Mouse (Mus musculus): ENCODE measurements around the gene Vsnl1. TPM values are rescaled to one million over a fixed set of nuclear protein-coding genes. Genes with fewer than 3 reads are reported as not detected.

Gene Vsnl1
- total and polyA plus RNA-seq, 2 experiments, result not detected

DNA sequence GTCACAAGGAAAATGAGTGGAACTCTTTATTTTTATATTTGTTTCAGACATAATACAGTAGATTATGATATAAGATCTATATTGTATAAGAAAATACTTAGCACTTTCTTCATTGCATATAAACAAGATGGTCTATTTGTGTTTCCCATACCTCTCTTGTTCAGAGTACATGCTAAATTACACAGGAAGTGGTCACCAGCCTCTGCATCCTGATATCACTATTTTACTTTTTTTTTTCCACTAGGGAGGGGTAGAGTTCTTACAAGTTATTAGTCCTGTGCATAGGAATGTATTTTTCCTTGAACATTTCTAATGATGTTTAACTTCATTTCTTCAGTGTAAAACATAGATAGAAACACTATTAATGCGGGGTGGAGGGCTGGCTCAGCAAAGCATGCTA lies 135.6 kb downstream of the Vsnl1 start:
- no peak for TF ChIP-seq CTCF (IDR thresholded peaks at IDR 0.05; ENCODE audit: low read depth, low read length)
- no peak for TF ChIP-seq POLR2A (IDR thresholded peaks at IDR 0.05; ENCODE audit: extremely low read depth, insufficient read depth, low read length)
- no peak for DNase-seq (ENCODE audit: extremely low read depth, low read depth, low spot score)
- H3K36me3 ChIP-seq (ENCODE audit: control insufficient read depth, insufficient read depth, low read length), result peaks cover 37% of the 10 kb centered on the region
- no peak overlapping the region for H3K4me3 ChIP-seq (ENCODE audit: insufficient read depth, low read depth, low read length)
- H3K4me1 ChIP-seq (ENCODE audit: control insufficient read depth, insufficient read depth, low read length), result no peaks in the 10 kb centered on the region
- no peak overlapping the region for H3K27ac ChIP-seq (replicated peaks; ENCODE audit: insufficient read depth, low read depth, low read length)
- no peak overlapping the region for H3K9ac ChIP-seq (ENCODE audit: low read depth, low read length)
- 100% methylated on average over 1 of the region's 1 CpGs for WGBS
- H3K79me2 ChIP-seq (ENCODE audit: control insufficient read depth, insufficient read depth, low read length), result no peaks in the 10 kb centered on the region
- no peaks in the 10 kb centered on the region for H3K27me3 ChIP-seq (ENCODE audit: control insufficient read depth, insufficient read depth, low read length)

DNA sequence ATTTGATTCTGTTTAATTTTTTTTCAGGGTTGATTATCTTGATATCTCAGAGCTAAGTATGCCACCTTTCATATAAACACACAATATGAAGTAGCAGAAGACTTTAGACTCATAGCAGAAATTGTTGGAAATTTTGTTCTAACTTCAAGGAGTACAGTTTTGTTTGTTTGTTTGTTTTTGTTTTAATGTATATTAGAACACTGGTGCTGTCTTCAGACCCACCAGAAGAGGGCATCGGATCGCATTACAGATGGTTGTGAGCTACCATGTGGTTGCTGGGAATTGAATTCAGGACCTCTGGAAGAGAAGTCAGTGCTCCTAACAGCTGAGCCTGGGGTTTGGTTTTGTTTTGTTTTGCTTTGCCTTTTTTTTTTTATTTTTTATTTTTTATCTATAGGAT lies 150.0 kb downstream of the Vsnl1 start:
- Histone ChIP-seq H3K36me3 (ENCODE audit: control insufficient read depth, insufficient read depth, low read length) (peaks cover 60% of the 10 kb centered on the region), H3K4me3 (ENCODE audit: insufficient read depth, low read depth, low read length) (no peak overlapping the region), H3K79me2 (ENCODE audit: control insufficient read depth, insufficient read depth, low read length) (no peaks in the 10 kb centered on the region), H3K27ac (replicated peaks; ENCODE audit: insufficient read depth, low read depth, low read length) (no peak overlapping the region), H3K4me1 (ENCODE audit: control insufficient read depth, insufficient read depth, low read length) (no peaks in the 10 kb centered on the region), H3K27me3 (ENCODE audit: control insufficient read depth, insufficient read depth, low read length) (no peaks in the 10 kb centered on the region), H3K9ac (ENCODE audit: low read depth, low read length) (no peak overlapping the region)
- TF ChIP-seq CTCF (IDR thresholded peaks at IDR 0.05; ENCODE audit: low read depth, low read length), result no peak
- TF ChIP-seq POLR2A (IDR thresholded peaks at IDR 0.05; ENCODE audit: extremely low read depth, insufficient read depth, low read length), result no peak
- WGBS, result 91% methylated on average over 2 of the region's 2 CpGs
- no peak for DNase-seq (ENCODE audit: extremely low read depth, low read depth, low spot score)

DNA sequence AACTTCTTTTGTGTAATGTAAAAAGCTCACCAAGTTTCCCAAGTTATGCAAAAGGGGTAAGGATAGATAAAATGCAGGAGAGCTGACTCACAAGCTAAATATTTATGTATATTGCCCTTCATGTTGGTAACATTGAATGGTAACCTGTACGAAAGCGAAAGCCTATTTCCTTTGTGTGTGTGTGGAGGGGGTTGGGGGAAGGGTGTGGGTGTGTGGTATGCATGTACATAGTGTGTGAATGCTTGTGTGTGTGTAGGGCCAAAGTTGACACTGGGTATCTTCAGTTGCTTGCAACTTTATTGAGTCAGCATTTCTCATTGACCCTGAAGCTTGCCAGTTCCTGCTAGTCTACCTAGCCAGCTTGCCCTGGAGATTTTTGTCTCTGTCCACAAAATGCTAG lies 154.8 kb downstream of the Vsnl1 start:
- no peak overlapping the region for H3K27ac ChIP-seq (replicated peaks; ENCODE audit: insufficient read depth, low read depth, low read length)
- 96% methylated on average over 2 of the region's 2 CpGs for WGBS
- H3K4me1 ChIP-seq (ENCODE audit: control insufficient read depth, insufficient read depth, low read length), result no peaks in the 10 kb centered on the region
- TF ChIP-seq CTCF (IDR thresholded peaks at IDR 0.05; ENCODE audit: low read depth, low read length), result no peak
- no peak for TF ChIP-seq POLR2A (IDR thresholded peaks at IDR 0.05; ENCODE audit: extremely low read depth, insufficient read depth, low read length)
- no peak overlapping the region for H3K9ac ChIP-seq (ENCODE audit: low read depth, low read length)
- no peaks in the 10 kb centered on the region for H3K79me2 ChIP-seq (ENCODE audit: control insufficient read depth, insufficient read depth, low read length)
- H3K4me3 ChIP-seq (ENCODE audit: insufficient read depth, low read depth, low read length), result no peak overlapping the region
- no peak for DNase-seq (ENCODE audit: extremely low read depth, low read depth, low spot score)
- no peaks in the 10 kb centered on the region for H3K27me3 ChIP-seq (ENCODE audit: control insufficient read depth, insufficient read depth, low read length)
- H3K36me3 ChIP-seq (ENCODE audit: control insufficient read depth, insufficient read depth, low read length), result peaks cover 59% of the 10 kb centered on the region

DNA sequence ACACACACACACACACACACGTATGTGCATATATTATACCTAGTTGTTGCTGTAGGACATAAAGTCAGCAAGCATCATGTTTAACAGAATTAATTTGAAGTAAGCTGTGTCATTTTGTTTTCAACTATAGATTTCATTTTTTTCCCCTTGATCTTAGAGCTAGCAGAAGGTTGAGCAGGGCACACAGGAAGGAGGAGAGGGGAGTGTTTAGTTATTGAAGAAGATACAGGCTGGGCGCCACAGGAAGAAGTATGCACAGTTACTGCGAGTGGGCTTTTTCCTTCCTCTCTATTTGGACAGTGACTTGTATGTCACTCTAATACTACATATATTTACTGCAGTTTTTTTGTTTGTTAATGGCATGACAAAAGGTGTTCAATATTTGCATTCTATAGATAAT lies 156.5 kb downstream of the Vsnl1 start:
- H3K4me1 ChIP-seq (ENCODE audit: control insufficient read depth, insufficient read depth, low read length), result no peaks in the 10 kb centered on the region
- DNase-seq (ENCODE audit: extremely low read depth, low read depth, low spot score), result no peak
- no peaks in the 10 kb centered on the region for H3K79me2 ChIP-seq (ENCODE audit: control insufficient read depth, insufficient read depth, low read length)
- no peak overlapping the region for H3K4me3 ChIP-seq (ENCODE audit: insufficient read depth, low read depth, low read length)
- WGBS, result 89% methylated on average over 3 of the region's 3 CpGs
- peaks cover 51% of the 10 kb centered on the region for H3K36me3 ChIP-seq (ENCODE audit: control insufficient read depth, insufficient read depth, low read length)
- H3K27ac ChIP-seq (replicated peaks; ENCODE audit: insufficient read depth, low read depth, low read length), result no peak overlapping the region
- no peak overlapping the region for H3K9ac ChIP-seq (ENCODE audit: low read depth, low read length)
- no peaks in the 10 kb centered on the region for H3K27me3 ChIP-seq (ENCODE audit: control insufficient read depth, insufficient read depth, low read length)
- TF ChIP-seq POLR2A (IDR thresholded peaks at IDR 0.05; ENCODE audit: extremely low read depth, insufficient read depth, low read length) (no peak), CTCF (IDR thresholded peaks at IDR 0.05; ENCODE audit: low read depth, low read length) (no peak)

DNA sequence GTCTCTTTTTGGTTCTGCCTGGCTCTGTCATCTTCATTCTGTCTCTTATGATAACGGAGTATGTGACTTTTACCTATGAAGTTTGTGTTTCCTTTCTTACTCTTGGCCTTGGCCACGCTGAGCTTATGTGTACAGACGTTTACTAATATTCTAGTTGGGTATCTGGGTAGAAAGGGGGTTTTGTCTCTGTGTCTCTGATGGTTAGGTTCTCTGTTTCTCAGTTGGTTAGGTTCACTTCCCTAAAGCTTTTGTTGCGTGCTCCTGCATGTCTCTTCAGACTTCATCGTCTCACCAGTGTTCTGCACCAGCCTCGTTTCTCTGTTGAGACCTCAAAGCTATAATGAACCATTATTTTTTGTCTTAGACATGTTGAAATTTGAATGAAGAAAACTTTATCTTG lies 159.2 kb downstream of the Vsnl1 start:
- DNase-seq (ENCODE audit: extremely low read depth, low read depth, low spot score), result no peak
- H3K27ac ChIP-seq (replicated peaks; ENCODE audit: insufficient read depth, low read depth, low read length), result no peak overlapping the region
- 89% methylated on average over 6 of the region's 6 CpGs for WGBS

DNA sequence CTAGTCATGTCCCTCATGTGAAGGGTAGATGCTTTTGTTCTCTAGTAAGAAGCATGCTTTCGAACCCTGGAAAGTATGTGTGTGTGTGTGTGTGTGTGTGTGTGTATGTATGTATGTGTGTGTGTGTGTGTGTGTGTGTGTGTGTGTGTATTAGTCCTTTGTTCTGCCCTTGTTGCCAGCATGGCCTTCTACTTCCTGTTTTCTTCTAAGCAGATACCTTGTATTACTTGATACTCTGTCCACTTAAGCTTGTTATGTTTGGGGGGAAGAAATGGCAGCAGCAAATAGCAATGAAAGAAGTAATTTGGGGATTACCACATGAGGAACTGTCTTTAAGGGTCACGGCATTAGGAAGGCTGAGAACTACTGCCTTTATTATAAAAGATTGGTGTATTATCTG lies 159.8 kb downstream of the Vsnl1 start:
- Histone ChIP-seq H3K4me1 (ENCODE audit: control insufficient read depth, insufficient read depth, low read length) (no peaks in the 10 kb centered on the region), H3K79me2 (ENCODE audit: control insufficient read depth, insufficient read depth, low read length) (no peaks in the 10 kb centered on the region), H3K9ac (ENCODE audit: low read depth, low read length) (no peak overlapping the region), H3K36me3 (ENCODE audit: control insufficient read depth, insufficient read depth, low read length) (peaks cover 54% of the 10 kb centered on the region), H3K27ac (replicated peaks; ENCODE audit: insufficient read depth, low read depth, low read length) (no peak overlapping the region), H3K4me3 (ENCODE audit: insufficient read depth, low read depth, low read length) (no peak overlapping the region), H3K27me3 (ENCODE audit: control insufficient read depth, insufficient read depth, low read length) (no peaks in the 10 kb centered on the region)
- no peak for DNase-seq (ENCODE audit: extremely low read depth, low read depth, low spot score)
- 97% methylated on average over 2 of the region's 2 CpGs for WGBS
- TF ChIP-seq POLR2A (IDR thresholded peaks at IDR 0.05; ENCODE audit: extremely low read depth, insufficient read depth, low read length) (no peak), CTCF (IDR thresholded peaks at IDR 0.05; ENCODE audit: low read depth, low read length) (no peak)

More for the DNA sequence above, 159.2 kb downstream of the Vsnl1 start:
- Histone ChIP-seq H3K4me1 (ENCODE audit: control insufficient read depth, insufficient read depth, low read length) (no peaks in the 10 kb centered on the region), H3K4me3 (ENCODE audit: insufficient read depth, low read depth, low read length) (no peak overlapping the region), H3K9ac (ENCODE audit: low read depth, low read length) (no peak overlapping the region), H3K27me3 (ENCODE audit: control insufficient read depth, insufficient read depth, low read length) (no peaks in the 10 kb centered on the region), H3K36me3 (ENCODE audit: control insufficient read depth, insufficient read depth, low read length) (peaks cover 55% of the 10 kb centered on the region), H3K79me2 (ENCODE audit: control insufficient read depth, insufficient read depth, low read length) (no peaks in the 10 kb centered on the region)
- TF ChIP-seq POLR2A (IDR thresholded peaks at IDR 0.05; ENCODE audit: extremely low read depth, insufficient read depth, low read length), result no peak
- TF ChIP-seq CTCF (IDR thresholded peaks at IDR 0.05; ENCODE audit: low read depth, low read length), result no peak

Other genes starting within 250 kb of the Vsnl1 start
- gene Msgn1, start 227.6 kb downstream of the Vsnl1 start, total RNA-seq (2014; rRNA removed), result not detected in 2 replicates
- not detected in 2 replicates for gene Msgn1, start 227.6 kb downstream of the Vsnl1 start, polyA plus RNA-seq (2012; rRNA removed)
- gene Gen1, start 170.8 kb downstream of the Vsnl1 start, total RNA-seq (2014; rRNA removed), result 0.74 TPM in 2 replicates
- gene Gen1, start 170.8 kb downstream of the Vsnl1 start, polyA plus RNA-seq (2012; rRNA removed), result 0.05 and 0.14 TPM in 2 replicates
- 21.3 and 22.7 TPM in 2 replicates for gene Smc6, start 170.7 kb downstream of the Vsnl1 start, total RNA-seq (2014; rRNA removed)
- 1.9 and 2.1 TPM in 2 replicates for gene Smc6, start 170.7 kb downstream of the Vsnl1 start, polyA plus RNA-seq (2012; rRNA removed)
- gene Rad51ap2, start 19.5 kb upstream of the Vsnl1 start, total RNA-seq (2014; rRNA removed), result not detected in 2 replicates
- not detected in 2 replicates for gene Rad51ap2, start 19.5 kb upstream of the Vsnl1 start, polyA plus RNA-seq (2012; rRNA removed)